Mouse (Mus musculus) ES-E14 (cell line): ENCODE measurements around the gene Rplp2. TPM values are rescaled to one million over a fixed set of nuclear protein-coding genes. Genes with fewer than 3 reads are reported as not detected.

Experiments
- DNase-seq: peaks from one replicate; pipeline ENCODE4 v3.0.0-alpha.2; 2013; ENCODE audit warnings: low read depth, low spot score
- H3K27ac ChIP-seq: 2 replicates; pipeline ENCODE4 v1.5.1; 2012; ENCODE audit warnings: low read depth, mild to moderate bottlenecking, low read length, moderate library complexity, mixed read lengths; ENCODE audit not compliant: poor library complexity, insufficient read depth, severe bottlenecking
- H3K36me3 ChIP-seq: 2 replicates; pipeline ENCODE4 v1.6.1; 2012; ENCODE audit warnings: mild to moderate bottlenecking, low read length, moderate library complexity, mixed read lengths; ENCODE audit not compliant: control insufficient read depth, poor library complexity, insufficient read depth, severe bottlenecking
- H3K4me1 ChIP-seq, 2 experiments: fragments of 150-350 bp in 1 of 2; sonication (generic) in 1 of 2; 2 replicates each; pipeline ENCODE4 v1.6.1; 2012; ENCODE audit warnings: low read length in 2 of 2, mild to moderate bottlenecking in 1 of 2, mixed read lengths in 1 of 2; ENCODE audit not compliant: control insufficient read depth in 2 of 2, insufficient read depth in 2 of 2, poor library complexity in 1 of 2
- H3K4me3 ChIP-seq, 2 experiments: fragments of 150-350 bp in 1 of 2; sonication (generic) in 1 of 2; 2 replicates each; pipeline ENCODE4 v1.5.1; 2012; ENCODE audit warnings: low read length in 2 of 2, low read depth in 1 of 2, mild to moderate bottlenecking in 1 of 2, mixed read lengths in 1 of 2; ENCODE audit not compliant: insufficient read depth in 1 of 2, poor library complexity in 1 of 2, severe bottlenecking in 1 of 2
- H3K9ac ChIP-seq: 2 replicates; pipeline ENCODE4 v1.6.1; 2012; ENCODE audit warnings: low read depth, mild to moderate bottlenecking, low read length, mixed read lengths; ENCODE audit not compliant: poor library complexity, insufficient read depth, severe bottlenecking
- H3K9me3 ChIP-seq: fragments of 150-350 bp; sonication (generic); 2 replicates; pipeline ENCODE4 v1.6.1; 2012; ENCODE audit warnings: low read depth, mild to moderate bottlenecking, low read length; ENCODE audit not compliant: control insufficient read depth, insufficient read depth
- CHD2 ChIP-seq: IDR thresholded peaks from 2 replicates; pipeline ENCODE4 v1.6.1; 2014; ENCODE audit warnings: mild to moderate bottlenecking, low read depth, low read length, inconsistent platforms
- HCFC1 ChIP-seq: IDR thresholded peaks from 2 replicates; pipeline ENCODE4 v1.6.1; 2012; ENCODE audit warnings: low read length, inconsistent platforms, borderline replicate concordance; ENCODE audit not compliant: insufficient read depth
- MAFK ChIP-seq: IDR thresholded peaks from 2 replicates; pipeline ENCODE4 v1.6.1; 2014; ENCODE audit warnings: mild to moderate bottlenecking, low read depth, low read length, inconsistent platforms; ENCODE audit not compliant: insufficient read depth
- ZC3H11A ChIP-seq: IDR thresholded peaks from 2 replicates; pipeline ENCODE4 v1.6.1; 2012; ENCODE audit warnings: low read depth, mild to moderate bottlenecking, inconsistent platforms, low read length, borderline replicate concordance
- ZNF384 ChIP-seq: IDR thresholded peaks from 2 replicates; pipeline ENCODE4 v1.6.1; 2012; ENCODE audit warnings: low read depth, low read length, inconsistent platforms
- in situ Hi-C, 2 experiments: fragments of 600-800 bp; cut with MboI; formaldehyde crosslinking; loops; one replicate each; pipeline ENCODE4 v1.15.1; 2025; ENCODE audit warnings: low sequenced_read_pairs in 2 of 2, inconsistent platforms in 1 of 2; ENCODE audit not compliant: unreplicated experiment in 2 of 2
- total RNA-seq: library from RNA; depleted of rRNA; stranded (reverse); fragments of 300-350 nt; gene quantifications from 2 replicates; pipeline ENCODE4 v1.2.3, GENCODE M21; 2012; rRNA removed

Rplp2 gene
- total RNA-seq, 1 experiment: 3,085 TPM

DNA sequence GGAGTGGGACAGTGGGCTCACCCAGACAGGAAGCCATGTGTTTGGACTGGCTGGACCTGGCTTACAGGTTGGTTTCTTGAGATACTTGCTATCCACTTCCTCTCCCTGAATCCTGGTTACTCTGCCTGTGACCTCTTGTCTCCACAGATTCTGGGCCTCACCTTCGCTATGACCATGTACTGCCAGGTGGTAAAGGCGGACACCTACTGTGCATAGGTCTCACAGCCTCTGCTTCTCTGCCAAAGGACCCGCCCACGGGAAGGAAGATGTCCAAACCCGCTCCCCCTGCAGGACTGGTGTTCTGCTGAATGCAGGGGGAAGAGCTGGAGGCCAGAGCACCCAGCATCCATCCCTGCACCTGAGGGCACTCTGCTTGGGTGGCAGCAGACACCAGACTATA lies 45.6 kb downstream of the Rplp2 start:
- in situ Hi-C loops: no loop called here
- Histone ChIP-seq H3K27ac (no peak overlapping the region), H3K4me1 (no peaks in the 10 kb centered on the region), H3K9me3 (no peaks in the 10 kb centered on the region), H3K4me3 (no peak overlapping the region), H3K9ac (no peak overlapping the region), H3K36me3 (peaks cover 20% of the 10 kb centered on the region; the same call in 1 of the 2 replicates)
- no peak for DNase-seq
- TF ChIP-seq ZNF384 (no peak), ZC3H11A (no peak), CHD2 (no peak), HCFC1 (no peak), MAFK (no peak)

DNA sequence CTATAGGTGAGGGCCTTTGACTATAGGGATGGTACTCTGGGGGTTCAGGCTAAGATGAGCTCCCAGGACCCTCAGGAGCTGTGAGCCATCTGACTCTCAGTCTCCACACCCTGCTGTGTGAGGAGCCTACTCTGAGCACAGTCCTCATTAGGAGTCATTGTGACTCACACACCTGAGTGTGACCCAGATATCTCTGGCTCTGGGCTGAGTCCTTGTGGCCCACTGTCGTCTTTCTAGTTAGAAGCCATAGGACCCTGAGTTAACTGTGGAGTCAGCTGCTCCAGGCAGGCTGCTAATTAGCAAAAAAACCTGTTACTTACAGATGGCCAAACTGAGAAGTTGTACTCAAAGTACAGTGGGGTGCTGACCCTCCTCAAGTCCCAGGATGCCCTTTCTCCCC lies 46.6 kb downstream of the Rplp2 start:
- Histone ChIP-seq H3K9me3 (no peaks in the 10 kb centered on the region), H3K9ac (no peak overlapping the region), H3K4me3 (no peak overlapping the region), H3K27ac (no peak overlapping the region), H3K36me3 (peaks cover 20% of the 10 kb centered on the region; the same call in 1 of the 2 replicates), H3K4me1 (no peaks in the 10 kb centered on the region)
- in situ Hi-C loops: no loop called here
- no peak for DNase-seq
- no peak for TF ChIP-seq HCFC1
- TF ChIP-seq CHD2: no peak

DNA sequence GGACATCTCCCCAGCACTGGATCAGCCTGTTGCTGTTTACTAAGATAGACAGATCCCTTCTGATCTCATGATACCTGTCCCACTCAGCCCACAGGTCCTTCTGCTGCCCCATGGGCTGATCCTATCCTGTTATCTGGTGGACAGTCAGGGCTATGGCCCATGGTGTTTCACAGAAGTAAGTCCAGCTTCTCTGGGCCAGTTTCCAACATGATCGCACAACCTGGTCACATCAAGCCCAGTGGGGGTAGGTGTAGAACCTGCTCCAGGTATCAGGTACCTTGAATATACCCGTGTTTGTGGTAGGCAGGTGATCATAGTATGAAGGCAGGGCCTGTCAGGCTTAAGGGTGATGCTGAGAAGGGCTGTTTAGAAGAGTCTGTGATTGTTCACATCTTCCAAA lies 48.2 kb downstream of the Rplp2 start:
- Histone ChIP-seq H3K9me3 (no peaks in the 10 kb centered on the region), H3K9ac (no peak overlapping the region), H3K36me3 (peaks cover 20% of the 10 kb centered on the region; the same call in 1 of the 2 replicates), H3K4me1 (no peaks in the 10 kb centered on the region), H3K27ac (no peak overlapping the region), H3K4me3 (no peak overlapping the region)
- TF ChIP-seq ZNF384 (no peak), HCFC1 (no peak), MAFK (no peak), CHD2 (no peak)
- no peak for DNase-seq
- in situ Hi-C loops: no loop called here

DNA sequence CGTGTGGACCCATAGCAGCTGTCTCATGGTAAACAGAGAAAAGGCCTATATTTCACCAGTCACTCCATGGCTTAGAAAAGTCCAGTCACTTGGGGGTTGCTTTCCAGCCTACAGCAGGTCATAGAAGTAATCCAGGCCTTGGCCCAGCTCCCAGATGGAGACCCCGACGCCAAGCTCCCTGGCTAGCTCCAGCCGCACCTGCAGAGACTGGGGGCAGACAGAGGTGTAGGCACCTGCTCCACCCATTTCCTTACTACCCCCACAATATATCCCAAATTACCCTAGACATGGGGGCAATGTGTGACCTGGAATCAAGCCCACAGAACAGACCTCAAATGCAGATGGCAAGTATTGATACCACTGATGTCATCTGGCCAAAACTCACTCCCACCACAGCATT lies 48.8 kb downstream of the Rplp2 start:
- no peak for TF ChIP-seq MAFK
- TF ChIP-seq HCFC1: no peak
- no peak for TF ChIP-seq ZNF384
- no peak for TF ChIP-seq ZC3H11A
- no peak overlapping the region for H3K27ac ChIP-seq
- no peaks in the 10 kb centered on the region for H3K9me3 ChIP-seq
- H3K4me3 ChIP-seq: no peak overlapping the region
- H3K36me3 ChIP-seq: peaks cover 16% of the 10 kb centered on the region; the same call in 1 of the 2 replicates
- no peak for DNase-seq
- in situ Hi-C loops: no loop called here
- H3K4me1 ChIP-seq: no peaks in the 10 kb centered on the region
- no peak overlapping the region for H3K9ac ChIP-seq

DNA sequence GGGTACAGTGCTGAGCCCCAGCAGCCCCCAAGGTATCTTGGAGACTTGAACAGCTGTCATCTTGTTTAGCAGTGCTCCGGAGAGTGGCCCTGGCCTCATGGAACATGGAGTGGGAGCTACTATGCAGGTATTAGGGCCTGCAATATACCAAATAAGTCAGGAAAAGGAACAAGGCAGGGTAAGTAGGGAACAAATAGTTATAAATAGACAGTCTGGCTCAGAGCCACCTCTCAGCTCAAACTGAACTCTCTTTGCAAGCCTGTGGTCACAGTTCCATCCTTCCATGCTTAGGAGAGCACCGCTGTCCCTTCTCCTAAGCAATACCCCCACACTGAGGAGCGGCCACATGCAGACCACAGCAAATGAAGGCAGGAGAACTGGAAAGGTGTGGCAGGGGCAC lies 50.4 kb downstream of the Rplp2 start:
- Histone ChIP-seq H3K4me1 (no peaks in the 10 kb centered on the region), H3K9ac (no peak overlapping the region), H3K36me3 (peaks cover 6% of the 10 kb centered on the region; the same call in 1 of the 2 replicates), H3K4me3 (no peak overlapping the region), H3K27ac (no peak overlapping the region), H3K9me3 (no peaks in the 10 kb centered on the region)
- no peak for DNase-seq
- in situ Hi-C loops: no loop called here
- TF ChIP-seq MAFK (no peak), HCFC1 (no peak), ZC3H11A (no peak), CHD2 (no peak), ZNF384 (no peak)

Other genes starting within 250 kb of the Rplp2 start
- 4.0 and 6.4 TPM in 2 replicates for gene Lmntd2, start 233.3 kb upstream of the Rplp2 start, total RNA-seq
- 32.2 and 44.3 TPM in 2 replicates for gene Rassf7, start 231.5 kb upstream of the Rplp2 start, total RNA-seq
- 101 and 107 TPM in 2 replicates for gene Phrf1, start 218.6 kb upstream of the Rplp2 start, total RNA-seq
- gene Irf7, start 180.9 kb upstream of the Rplp2 start, total RNA-seq: 0.58 and 0.67 TPM in 2 replicates
- 0.13 and 0.26 TPM in 2 replicates for gene Cdhr5, start 170.6 kb upstream of the Rplp2 start, total RNA-seq
- 12.0 and 31.9 TPM in 2 replicates for gene Sct, start 168.2 kb upstream of the Rplp2 start, total RNA-seq
- 0.76 and 0.95 TPM in 2 replicates for gene Drd4, start 155.4 kb upstream of the Rplp2 start, total RNA-seq
- 23.7 and 31.1 TPM in 2 replicates for gene Deaf1, start 119.7 kb upstream of the Rplp2 start, total RNA-seq
- gene Tmem80, start 119.6 kb upstream of the Rplp2 start, total RNA-seq: 7.3 and 9.7 TPM in 2 replicates
- 9.7 and 10.4 TPM in 2 replicates for gene Eps8l2, start 108.5 kb upstream of the Rplp2 start, total RNA-seq
- 327 and 432 TPM in 2 replicates for gene Taldo1, start 55.2 kb upstream of the Rplp2 start, total RNA-seq
- gene Gatd1, start 33.2 kb upstream of the Rplp2 start, total RNA-seq: 25.9 and 41.2 TPM in 2 replicates
- 1.5 and 2.7 TPM in 2 replicates for gene Cend1, start 17.9 kb upstream of the Rplp2 start, total RNA-seq
- 16.2 and 19.8 TPM in 2 replicates for gene Slc25a22, start 9.5 kb upstream of the Rplp2 start, total RNA-seq
- gene Pidd1, start 3.3 kb upstream of the Rplp2 start, total RNA-seq: 23.4 and 36.0 TPM in 2 replicates
- 10.7 and 12.7 TPM in 2 replicates for gene Pnpla2, start 7.8 kb downstream of the Rplp2 start, total RNA-seq
- 5.8 and 11.7 TPM in 2 replicates for gene Cracr2b, start 13.7 kb downstream of the Rplp2 start, total RNA-seq
- gene Cd151, start 20.0 kb downstream of the Rplp2 start, total RNA-seq: 238 and 257 TPM in 2 replicates
- gene Polr2l, start 27.8 kb downstream of the Rplp2 start, total RNA-seq: 110 and 120 TPM in 2 replicates
- gene Tspan4, start 27.9 kb downstream of the Rplp2 start, total RNA-seq: 75.9 and 98.8 TPM in 2 replicates
- 30.1 and 46.1 TPM in 2 replicates for gene Chid1, start 92.5 kb downstream of the Rplp2 start, total RNA-seq
- gene Ap2a2, start 114.8 kb downstream of the Rplp2 start, total RNA-seq: 98.8 and 103 TPM in 2 replicates
- gene Muc6, start 207.9 kb downstream of the Rplp2 start, total RNA-seq: 0.09 and 0.11 TPM in 2 replicates
- gene Muc2, start 243.0 kb downstream of the Rplp2 start, total RNA-seq: 0.94 and 1.7 TPM in 2 replicates